Mouse (Mus musculus): ENCODE data around the gene Mark3. TPM values are rescaled to one million over a fixed set of nuclear protein-coding genes. Genes with fewer than 3 reads are reported as not detected.

The Mark3 gene
- total and polyA plus RNA-seq, 3 experiments, result 43.9 to 71.6 TPM; not detected in 1

- TF ChIP-seq ZC3H11A (IDR thresholded peaks at IDR 0.05; ENCODE audit: low read depth, low read length) (no peak), USF1 (IDR thresholded peaks at IDR 0.05; ENCODE audit: low read depth, low read length) (no peak), KAT2A (conservative IDR thresholded peaks at IDR 0.05; ENCODE audit: low read depth, low read length) (no peak), EP300 (IDR thresholded peaks at IDR 0.05; ENCODE audit: low read depth in 1 of 2, low read length in 2 of 2) (peak; percentile 63 to 76), MYC (IDR thresholded peaks at IDR 0.05; ENCODE audit: low read depth, low read length) (0 out of 2 replicates have a peak, but pooled peaks have one; percentile 30), NELFE (IDR thresholded peaks at IDR 0.05; ENCODE audit: low read depth, low read length) (no peak), MAZ (IDR thresholded peaks at IDR 0.05; ENCODE audit: low read depth, low read length) (no peak), GABPA (IDR thresholded peaks at IDR 0.05; ENCODE audit: low read depth, low read length) (no peak), SIN3A (IDR thresholded peaks at IDR 0.05; ENCODE audit: low read length) (peak; percentile 35; the same call in 1 of the 2 replicates), MEF2A (IDR thresholded peaks at IDR 0.05; ENCODE audit: extremely low read depth, insufficient replicate concordance, low read depth, low read length, poor library complexity, severe bottlenecking) (no peak), UBTF (IDR thresholded peaks at IDR 0.05; ENCODE audit: borderline replicate concordance, insufficient read depth, low read depth, low read length) (no peak), POLR2AphosphoS5 (IDR thresholded peaks at IDR 0.05; ENCODE audit: borderline replicate concordance, low read depth, low read length) (no peak), MYB (IDR thresholded peaks at IDR 0.05; ENCODE audit: low read depth, low read length) (no peak), ETS1 (IDR thresholded peaks at IDR 0.05; ENCODE audit: low read depth, low read length) (peak; percentile 50; the same call in 1 of the 2 replicates), NRF1 (IDR thresholded peaks at IDR 0.05; ENCODE audit: insufficient read depth, low read depth, low read length, poor library complexity, severe bottlenecking) (no peak), ZMIZ1 (IDR thresholded peaks at IDR 0.05; ENCODE audit: low read depth, low read length) (no peak), CHD2 (IDR thresholded peaks at IDR 0.05; ENCODE audit: low read length) (no peak), SMC3 (IDR thresholded peaks at IDR 0.05; ENCODE audit: low read depth, low read length) (no peak), CTCF (IDR thresholded peaks at IDR 0.05 in 2 of 3, conservative IDR thresholded peaks at IDR 0.05 in 1 of 3; ENCODE audit: control insufficient read depth in 1 of 3, insufficient read depth in 1 of 3, low read depth in 2 of 3, low read length in 3 of 3, poor library complexity in 1 of 3, severe bottlenecking in 1 of 3) (no peak), JUND (IDR thresholded peaks at IDR 0.05; ENCODE audit: low read depth, low read length) (no peak), POLR2AphosphoS2 (IDR thresholded peaks at IDR 0.05; ENCODE audit: low read length) (no peak)
Observed at GRCm38 (mm10) chr12:111535281-111535680, 39.0 kb upstream of the Mark3 start (continued).

- TF ChIP-seq MAFK (IDR thresholded peaks at IDR 0.05; ENCODE audit: borderline replicate concordance, low read depth, low read length), result no peak
- 0 out of 2 replicates have a peak, but pooled peaks have one; percentile 10 for TF ChIP-seq SIN3A (IDR thresholded peaks at IDR 0.05; ENCODE audit: low read length)
- H3K27me3 ChIP-seq (ENCODE audit: control insufficient read depth in 1 of 2, insufficient read depth in 2 of 2, low read length in 2 of 2), result no peaks in the 10 kb centered on the region
- H3K36me3 ChIP-seq (ENCODE audit: control insufficient read depth in 1 of 2, insufficient read depth in 2 of 2, low read length in 2 of 2), result peaks cover 17 to 29% of the 10 kb centered on the region in 2 experiments
- H3K9me3 ChIP-seq (replicated peaks; ENCODE audit: insufficient read depth, low read length), result no peaks in the 10 kb centered on the region
- H3K79me2 ChIP-seq (ENCODE audit: control insufficient read depth, insufficient read depth, low read length, poor library complexity), result peaks cover 28% of the 10 kb centered on the region
- no peak for DNase-seq (ENCODE audit: low read depth, low spot score)
- H3K4me1 ChIP-seq (ENCODE audit: control insufficient read depth in 1 of 2, insufficient read depth in 2 of 2, low read length in 2 of 2), result peaks cover 20 to 27% of the 10 kb centered on the region in 2 experiments
- peak overlapping the region; percentile 2 to 22; a peak in 2 of 4 replicates for H3K4me3 ChIP-seq (ENCODE audit: control insufficient read depth in 1 of 2, insufficient read depth in 1 of 2, low read depth in 2 of 2, low read length in 2 of 2)
- peak overlapping the region; percentile 4; the same call in 1 of the 2 replicates for H3K9ac ChIP-seq (ENCODE audit: control insufficient read depth, low read depth, low read length, poor library complexity, severe bottlenecking)
- H3K27ac ChIP-seq (ENCODE audit: control insufficient read depth, low read depth, low read length), result no peak overlapping the region; the same call in 1 of the 2 replicates
Observed at GRCm38 (mm10) chr12:111535762-111536161, 38.6 kb upstream of the Mark3 start.
